Mouse (Mus musculus): Measurements from ENCODE around the gene Sgk1. TPM values are rescaled to one million over a fixed set of nuclear protein-coding genes. Genes with fewer than 3 reads are reported as not detected.
A peak's percentile ranks its signal among the peaks of the same experiment; 100 is the strongest.
"Not testable (repeated sequence)": the region's sequence is repeated elsewhere in the genome, so short reads cannot be mapped to it uniquely, and the experiment has no call there.

Gene Sgk1
- polyA plus RNA-seq, 1 experiment from 2014 or later: 10.0 TPM

DNA sequence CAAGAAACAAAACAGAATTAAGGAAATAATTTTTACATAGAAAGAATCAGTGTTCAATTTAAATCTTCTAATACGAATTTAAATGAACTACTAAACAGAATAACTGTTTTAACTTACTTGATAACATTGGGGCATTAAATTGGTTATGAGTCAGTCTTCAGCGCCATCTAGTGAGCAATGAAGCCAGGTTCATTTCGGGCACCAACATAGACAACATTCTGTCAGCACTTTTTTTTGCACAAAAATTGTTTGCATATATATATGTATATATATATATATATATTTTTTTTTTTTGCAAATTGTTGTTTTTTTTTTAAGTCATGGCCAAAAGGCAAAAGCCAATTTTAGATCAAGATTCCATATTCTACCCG, 125.8 kb downstream of the Sgk1 start:
- Histone ChIP-seq H3K27me3 (no peaks in the 10 kb centered on the region), H3K9ac (no peak overlapping the region), H3K36me3 (no peaks in the 10 kb centered on the region), H3K4me1 (replicated peaks) (no peaks in the 10 kb centered on the region), H3K27ac (no peak overlapping the region), H3K4me3 (replicated peaks) (no peak overlapping the region), H3K9me3 (replicated peaks) (no peaks in the 10 kb centered on the region), H3K4me2 (no peak overlapping the region)
- DNase-seq (no peak), ATAC-seq (ENCODE audit: low read depth) (no peak)
- 30% methylated on average over 4 of the region's 4 CpGs for WGBS (ENCODE audit: insufficient replicate concordance)

DNA sequence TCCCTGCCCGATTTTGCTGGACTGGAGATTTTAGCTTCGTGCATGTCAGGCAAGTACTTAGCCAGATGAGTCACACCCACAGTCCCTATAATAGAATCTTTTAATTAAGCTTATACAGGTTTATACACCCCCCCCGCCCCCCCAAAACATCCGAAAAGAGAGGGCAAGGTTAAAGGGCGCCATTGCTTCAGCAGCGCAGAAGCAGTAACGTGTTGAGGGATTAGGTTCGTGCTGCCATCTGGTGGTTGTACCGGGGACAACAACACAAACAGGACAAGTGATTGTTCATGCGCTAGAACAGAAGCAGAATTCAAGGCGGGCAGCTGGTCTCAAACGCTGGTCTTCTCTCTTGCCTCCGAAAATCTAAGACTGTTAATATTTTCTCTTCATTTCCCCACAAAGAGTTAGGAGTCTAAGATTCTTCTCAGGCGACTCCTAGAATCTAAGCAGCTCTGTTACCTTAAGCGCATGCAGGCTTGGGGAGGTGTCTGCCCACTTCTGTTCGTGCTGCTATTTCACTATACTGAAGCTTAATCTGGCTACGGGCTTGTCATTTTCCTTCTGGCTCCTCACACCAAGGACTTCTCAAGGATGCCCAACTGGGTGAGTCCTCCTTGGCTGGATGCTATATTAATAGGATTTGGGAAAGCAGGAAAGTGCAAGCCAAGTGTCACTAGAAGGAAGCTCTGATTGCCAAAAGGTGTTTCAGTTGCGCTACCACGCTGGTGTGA, 128.3 kb downstream of the Sgk1 start:
- H3K4me3 ChIP-seq (replicated peaks): no peak overlapping the region
- H3K9ac ChIP-seq: no peak overlapping the region
- H3K27ac ChIP-seq: no peak overlapping the region
- H3K4me2 ChIP-seq: no peak overlapping the region
- H3K36me3 ChIP-seq: no peaks in the 10 kb centered on the region
- no peaks in the 10 kb centered on the region for H3K9me3 ChIP-seq (replicated peaks)
- DNase-seq: peak; percentile 42
- 29% methylated on average over 19 of the region's 19 CpGs for WGBS (ENCODE audit: insufficient replicate concordance)
- no peak for ATAC-seq (ENCODE audit: low read depth)
- no peaks in the 10 kb centered on the region for H3K27me3 ChIP-seq
- no peaks in the 10 kb centered on the region for H3K4me1 ChIP-seq (replicated peaks)

DNA sequence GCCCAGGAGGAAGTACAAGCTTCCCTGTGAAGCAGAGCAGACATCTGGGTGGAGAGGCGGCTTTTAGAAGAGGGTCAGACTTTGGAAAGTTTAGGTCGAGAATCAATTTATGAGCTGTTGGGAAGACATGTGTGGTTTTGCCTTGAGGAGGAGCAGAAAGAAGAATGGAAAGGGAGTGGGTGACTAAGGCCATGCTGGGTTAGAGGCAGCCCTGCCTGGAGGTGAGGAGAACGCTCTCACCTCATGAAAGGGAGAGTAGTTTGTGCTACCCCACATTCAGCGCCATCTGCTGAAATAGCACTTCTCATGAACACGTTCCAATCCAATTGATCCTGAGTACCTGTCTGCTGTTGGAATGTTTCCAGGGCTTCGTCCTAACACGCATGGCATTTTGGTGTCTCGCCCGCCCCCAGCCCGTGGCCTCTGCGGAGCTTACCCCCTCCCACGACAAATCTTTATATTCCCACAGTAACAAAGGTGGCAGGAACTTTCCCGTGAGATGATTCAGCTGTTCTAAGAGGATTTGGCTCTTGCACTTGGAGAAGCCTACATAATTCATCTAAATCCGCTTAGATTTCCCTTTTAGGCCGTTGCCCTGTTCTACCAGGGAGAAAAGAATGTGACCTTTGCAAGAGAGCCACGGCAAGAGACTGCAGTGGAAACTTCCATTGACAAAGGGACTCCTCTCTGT, 135.6 kb downstream of the Sgk1 start:
- H3K36me3 ChIP-seq: no peaks in the 10 kb centered on the region
- WGBS (ENCODE audit: insufficient replicate concordance): 69% methylated on average over 16 of the region's 16 CpGs
- H3K27ac ChIP-seq: no peak overlapping the region
- H3K4me3 ChIP-seq (replicated peaks): no peak overlapping the region
- DNase-seq: no peak
- H3K27me3 ChIP-seq: no peaks in the 10 kb centered on the region
- no peaks in the 10 kb centered on the region for H3K9me3 ChIP-seq (replicated peaks)
- H3K9ac ChIP-seq: no peak overlapping the region
- no peak for ATAC-seq (ENCODE audit: low read depth)
- no peaks in the 10 kb centered on the region for H3K4me1 ChIP-seq (replicated peaks)
- H3K4me2 ChIP-seq: no peak overlapping the region

DNA sequence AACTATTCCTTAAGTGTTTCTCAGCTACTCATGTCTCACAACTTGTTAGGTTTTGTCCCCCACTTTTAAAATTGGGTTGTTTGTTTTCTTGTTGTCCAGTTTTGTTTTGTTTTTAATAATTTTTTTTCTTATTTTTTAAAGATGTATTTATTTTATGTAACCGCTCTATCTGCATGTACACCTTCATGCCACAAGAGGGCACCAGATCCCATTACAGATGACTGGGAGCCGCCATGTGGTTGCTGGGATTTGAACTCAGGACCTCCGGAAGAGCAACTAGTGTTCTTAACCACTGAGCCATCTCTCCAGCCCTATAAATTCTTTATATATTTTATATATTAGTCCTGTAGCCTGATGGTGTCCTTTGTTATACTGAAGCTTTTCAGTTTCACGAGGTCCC, 136.6 kb downstream of the Sgk1 start:
- no peaks in the 10 kb centered on the region for H3K9me3 ChIP-seq (replicated peaks)
- no peaks in the 10 kb centered on the region for H3K27me3 ChIP-seq
- no peak overlapping the region for H3K27ac ChIP-seq
- no peak overlapping the region for H3K9ac ChIP-seq
- ATAC-seq (ENCODE audit: low read depth) (no peak), DNase-seq (no peak)
- H3K36me3 ChIP-seq: no peaks in the 10 kb centered on the region
- 79% methylated on average over 4 of the region's 4 CpGs for WGBS (ENCODE audit: insufficient replicate concordance)
- H3K4me1 ChIP-seq (replicated peaks): no peaks in the 10 kb centered on the region
- H3K4me3 ChIP-seq (replicated peaks): no peak overlapping the region
- H3K4me2 ChIP-seq: no peak overlapping the region

DNA sequence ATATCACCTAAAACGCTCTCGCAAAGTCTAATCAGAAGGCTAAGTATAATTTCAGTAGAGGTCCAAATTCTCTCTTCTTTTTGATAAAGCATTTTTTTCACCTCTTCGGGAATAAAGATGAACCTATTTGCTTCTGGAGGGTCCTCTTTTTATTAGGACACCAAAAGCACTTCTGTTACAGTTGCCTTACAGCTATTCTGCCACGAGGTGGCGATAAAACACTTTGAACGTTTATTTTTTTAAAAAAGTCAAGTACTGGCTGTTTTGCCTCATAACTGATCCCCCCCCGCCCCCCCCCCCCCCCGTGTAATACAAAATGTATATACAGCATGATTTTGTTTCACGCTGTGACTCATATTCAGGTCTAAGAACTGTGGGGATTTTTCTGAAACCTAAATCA, 152.3 kb downstream of the Sgk1 start:
- 8% methylated on average over 9 of the region's 9 CpGs for WGBS (ENCODE audit: insufficient replicate concordance)
- Histone ChIP-seq H3K27me3 (no peaks in the 10 kb centered on the region), H3K4me3 (replicated peaks) (no peak overlapping the region), H3K36me3 (no peaks in the 10 kb centered on the region), H3K9ac (no peak overlapping the region), H3K4me1 (replicated peaks) (no peaks in the 10 kb centered on the region), H3K27ac (no peak overlapping the region), H3K4me2 (no peak overlapping the region), H3K9me3 (replicated peaks) (no peaks in the 10 kb centered on the region)
- ATAC-seq (ENCODE audit: low read depth) (no peak), DNase-seq (no peak)

DNA sequence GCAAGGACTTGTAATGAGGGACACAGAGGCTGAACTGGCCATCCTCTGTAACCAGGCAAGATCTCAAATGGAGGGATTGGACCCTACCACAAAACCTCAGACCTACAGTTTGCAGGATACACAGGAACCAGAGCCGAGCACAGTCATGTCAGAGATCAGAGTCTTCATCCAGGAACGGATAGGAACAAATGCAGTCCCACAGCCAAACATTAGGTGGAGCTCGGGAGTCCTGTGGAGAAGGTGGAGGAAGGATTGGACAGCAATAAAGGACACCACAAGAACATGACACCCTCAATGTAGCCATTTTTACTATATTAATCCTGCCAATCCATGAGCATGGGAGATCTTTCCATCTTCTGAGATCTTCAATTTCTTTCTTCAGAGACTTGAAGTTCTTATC, 154.3 kb downstream of the Sgk1 start:
- H3K27me3 ChIP-seq; H3K36me3 ChIP-seq; DNase-seq; H3K9me3 ChIP-seq (replicated peaks); ATAC-seq (ENCODE audit: low read depth); H3K9ac ChIP-seq; H3K4me3 ChIP-seq (replicated peaks); H3K27ac ChIP-seq; H3K4me1 ChIP-seq (replicated peaks); H3K4me2 ChIP-seq: not testable (repeated sequence)
- WGBS (ENCODE audit: insufficient replicate concordance): 6% methylated on average over 3 of the region's 3 CpGs

Other genes starting within 250 kb of the Sgk1 start
- gene 4930444G20Rik, start 185.9 kb downstream of the Sgk1 start, polyA plus RNA-seq (2015; fragmentation: Nextera tagmentation; extraction: Ambion mirVana): not detected in 2 replicates